Mouse (Mus musculus) left cerebral cortex, adult 2 months (tissue): ENCODE measurements around the gene Ubtd1. TPM values are rescaled to one million over a fixed set of nuclear protein-coding genes. Genes with fewer than 3 reads are reported as not detected.

Experiments used
- DNase-seq, 2 experiments: peaks; one replicate each; pipeline ENCODE4 v3.0.0; 2021 to 2022; ENCODE audit warnings: low spot score in 2 of 2, mixed read lengths in 1 of 2; ENCODE audit errors: extremely low spot score in 1 of 2
- H3K27ac ChIP-seq: fragments of 200-600 bp; 2 replicates; pipeline ENCODE4 v1.8.1; 2022
- H3K4me3 ChIP-seq: fragments of 200-600 bp; 2 replicates; pipeline ENCODE4 v1.8.1; 2022
- CTCF ChIP-seq: fragments of 200-600 bp; IDR thresholded peaks from 2 replicates; pipeline ENCODE4 v1.8.1; 2022; ENCODE audit warnings: antibody characterized with exemption, mild to moderate bottlenecking, moderate library complexity
- intact Hi-C: fragments of 180-260 bp; cut with DNase I; formaldehyde crosslinking; loops from one replicate; pipeline ENCODE4 v1.15.1; 2025
- total RNA-seq, 2 experiments: library from RNA; stranded (reverse); gene quantifications; 2 replicates each; pipeline ENCODE4 v1.2.3; 2021

The Ubtd1 gene
- total RNA-seq, 2 experiments from 2014 or later: 10.9 to 12.1 TPM

- DNase-seq: no peak
- peak overlapping the region; percentile 89 for H3K27ac ChIP-seq
- intact Hi-C loops: loop anchor here (2.0 kb wide), 1 partner anchor 46 kb away; no protein-coding TSS in a partner anchor
- TF ChIP-seq CTCF: no peak
- H3K4me3 ChIP-seq: peak overlapping the region; percentile 74
Observed at GRCm38 (mm10) chr19:41980422-41980818, 1.1 kb upstream of the Ubtd1 start.

GRCm38 (mm10) chr19:41980819-41981594 lies 556 bp upstream of the Ubtd1 start, which contains the start of gene Mms19:
TSS of gene Mms19 (minus strand) at chr19:41981157.
- intact Hi-C loops: loop anchor here (2.0 kb wide), 1 partner anchor 46 kb away; no protein-coding TSS in a partner anchor
- peak within 1 kb of the TSS; percentile 89 for H3K27ac ChIP-seq
- H3K4me3 ChIP-seq: peak within 1 kb of the TSS; percentile 74
- peak; percentile 98 for DNase-seq
- peak; percentile 8 for TF ChIP-seq CTCF

GRCm38 (mm10) chr19:41981931-41982790 lies 598 bp downstream of the Ubtd1 start:
- peak overlapping the region; percentile 81 for H3K27ac ChIP-seq
- no peak for TF ChIP-seq CTCF
- intact Hi-C loops: loop anchor here (2.0 kb wide), 1 partner anchor 45 kb away; no protein-coding TSS in a partner anchor
- peak overlapping the region; percentile 74 for H3K4me3 ChIP-seq
- no peak for DNase-seq

GRCm38 (mm10) chr19:41982791-41983150 lies 1.2 kb downstream of the Ubtd1 start:
- no peak for DNase-seq
- H3K27ac ChIP-seq: no peak overlapping the region; the same call in 1 of the 2 replicates

GRCm38 (mm10) chr19:41985994-41986393 lies 4.4 kb downstream of the Ubtd1 start:
- Histone ChIP-seq H3K27ac (no peak overlapping the region), H3K4me3 (no peak overlapping the region)
- no peak for DNase-seq
- no peak for TF ChIP-seq CTCF
- intact Hi-C loops: loop anchor here (5.0 kb wide), 1 partner anchor 101 kb away; the partner anchor contains the start of gene Morn4

More at GRCm38 (mm10) chr19:41982791-41983150, 1.2 kb downstream of the Ubtd1 start:
- H3K4me3 ChIP-seq: peak overlapping the region; percentile 74
- no peak for TF ChIP-seq CTCF
- intact Hi-C loops: no loop called here

GRCm38 (mm10) chr19:41987206-41987605 lies 5.6 kb downstream of the Ubtd1 start:
- intact Hi-C loops: loop anchor here (5.0 kb wide), 1 partner anchor 100 kb away; the partner anchor contains the start of gene Morn4
- no peak overlapping the region for H3K4me3 ChIP-seq
- DNase-seq: no peak
- no peak overlapping the region for H3K27ac ChIP-seq
- no peak for TF ChIP-seq CTCF

GRCm38 (mm10) chr19:41989810-41990209 lies 8.2 kb downstream of the Ubtd1 start:
- intact Hi-C loops: loop anchor here (5.0 kb wide), 1 partner anchor 97 kb away; the partner anchor contains the start of gene Morn4
- DNase-seq: no peak
- H3K27ac ChIP-seq: no peak overlapping the region
- H3K4me3 ChIP-seq: no peak overlapping the region
- no peak for TF ChIP-seq CTCF

- no peak for DNase-seq
- TF ChIP-seq CTCF: no peak
- Histone ChIP-seq H3K27ac (no peak overlapping the region), H3K4me3 (no peak overlapping the region)
- intact Hi-C loops: no loop called here
Observed at GRCm38 (mm10) chr19:41991926-41992477, 10.4 kb downstream of the Ubtd1 start.

GRCm38 (mm10) chr19:41992971-41993370 lies 11.4 kb downstream of the Ubtd1 start:
- TF ChIP-seq CTCF: no peak
- intact Hi-C loops: no loop called here
- no peak overlapping the region for H3K4me3 ChIP-seq
- no peak overlapping the region for H3K27ac ChIP-seq
- no peak for DNase-seq

GRCm38 (mm10) chr19:41993484-41993883 lies 11.9 kb downstream of the Ubtd1 start:
- no peak overlapping the region for H3K27ac ChIP-seq
- intact Hi-C loops: no loop called here
- TF ChIP-seq CTCF: no peak
- H3K4me3 ChIP-seq: no peak overlapping the region
- peak; percentile 69 to 70 for DNase-seq

GRCm38 (mm10) chr19:41994023-41994422 lies 12.5 kb downstream of the Ubtd1 start:
- no peak for DNase-seq
- no peak for TF ChIP-seq CTCF
- H3K27ac ChIP-seq: no peak overlapping the region
- intact Hi-C loops: no loop called here
- no peak overlapping the region for H3K4me3 ChIP-seq
